Mouse (Mus musculus) kidney, adult 2 months (tissue): ENCODE results near the gene Tmcc1.

Experiments used
- CTCF ChIP-seq: fragments of 200-500 bp; conservative IDR thresholded peaks from 2 replicates; pipeline ENCODE4 v1.5.1; 2011; ENCODE audit warnings: low read depth, mild to moderate bottlenecking, control low read depth, low read length, moderate library complexity, mixed read lengths; ENCODE audit not compliant: insufficient read depth, insufficient read length
- POLR2A ChIP-seq: fragments of 200-500 bp; IDR thresholded peaks from one replicate; pipeline ENCODE4 v1.6.1; 2011; ENCODE audit warnings: low read depth, low read length, control low read depth

DNA sequence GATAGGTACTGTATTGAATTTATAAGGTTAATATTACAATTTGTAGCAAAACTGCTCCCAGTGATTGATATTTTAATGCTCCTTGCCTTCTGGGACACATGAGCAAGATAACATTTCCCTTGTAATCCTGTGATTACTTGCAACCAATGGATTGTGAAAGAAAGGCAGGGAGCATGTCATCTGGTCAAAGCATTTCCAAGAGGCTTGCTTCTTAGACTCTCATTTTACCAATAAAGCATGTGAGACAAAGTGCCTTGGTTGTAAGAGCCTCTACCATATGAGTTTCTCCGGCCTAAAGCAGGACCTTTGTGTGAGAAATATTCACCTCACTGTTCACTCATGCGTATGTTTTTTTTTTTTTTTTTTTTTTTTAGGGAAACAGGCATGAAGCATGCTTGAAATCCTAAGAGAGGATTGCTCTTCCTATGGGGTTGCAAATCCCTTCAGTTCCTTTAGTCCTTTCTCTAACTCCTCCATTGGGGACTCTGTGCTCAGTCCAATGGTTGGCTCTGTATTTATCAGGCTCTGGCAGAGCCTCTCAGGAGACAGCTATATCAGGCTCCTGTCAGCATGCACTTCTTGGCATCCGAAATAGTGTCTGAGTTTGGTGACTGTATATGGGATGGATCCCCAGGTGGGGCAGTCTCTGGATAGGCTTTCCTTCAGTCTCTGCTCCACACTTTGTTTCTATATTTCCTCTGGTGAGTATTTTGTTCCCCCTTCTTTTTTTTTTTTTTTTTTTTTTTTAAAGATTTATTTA, 134.6 kb downstream of the Tmcc1 start:
- TF ChIP-seq POLR2A = no peak
- no peak for TF ChIP-seq CTCF
